Mouse (Mus musculus) splenic B cell, adult 2 months (primary cell): ENCODE measurements around the gene Nprl2.

Experiments used
- DNase-seq: peaks from one replicate; pipeline ENCODE4 v3.0.0-alpha.2; 2011; ENCODE audit warnings: low read depth, low spot score
- H3K27me3 ChIP-seq: 2 replicates; pipeline ENCODE4 v1.6.1; 2012; ENCODE audit warnings: mild to moderate bottlenecking, low read length, moderate library complexity, mixed read lengths; ENCODE audit not compliant: control insufficient read depth, poor library complexity, insufficient read depth, severe bottlenecking
- H3K36me3 ChIP-seq: 2 replicates; pipeline ENCODE4 v1.6.1; 2012; ENCODE audit warnings: mild to moderate bottlenecking, low read length, moderate library complexity, mixed read lengths; ENCODE audit not compliant: control insufficient read depth, poor library complexity, insufficient read depth, severe bottlenecking

Nprl2 gene

GRCm38 (mm10) chr9:107521190-107521589, 20.8 kb upstream of the Nprl2 start:
- Histone ChIP-seq H3K27me3 (no peaks in the 10 kb centered on the region), H3K36me3 (no peaks in the 10 kb centered on the region)
- DNase-seq: no peak

DNA sequence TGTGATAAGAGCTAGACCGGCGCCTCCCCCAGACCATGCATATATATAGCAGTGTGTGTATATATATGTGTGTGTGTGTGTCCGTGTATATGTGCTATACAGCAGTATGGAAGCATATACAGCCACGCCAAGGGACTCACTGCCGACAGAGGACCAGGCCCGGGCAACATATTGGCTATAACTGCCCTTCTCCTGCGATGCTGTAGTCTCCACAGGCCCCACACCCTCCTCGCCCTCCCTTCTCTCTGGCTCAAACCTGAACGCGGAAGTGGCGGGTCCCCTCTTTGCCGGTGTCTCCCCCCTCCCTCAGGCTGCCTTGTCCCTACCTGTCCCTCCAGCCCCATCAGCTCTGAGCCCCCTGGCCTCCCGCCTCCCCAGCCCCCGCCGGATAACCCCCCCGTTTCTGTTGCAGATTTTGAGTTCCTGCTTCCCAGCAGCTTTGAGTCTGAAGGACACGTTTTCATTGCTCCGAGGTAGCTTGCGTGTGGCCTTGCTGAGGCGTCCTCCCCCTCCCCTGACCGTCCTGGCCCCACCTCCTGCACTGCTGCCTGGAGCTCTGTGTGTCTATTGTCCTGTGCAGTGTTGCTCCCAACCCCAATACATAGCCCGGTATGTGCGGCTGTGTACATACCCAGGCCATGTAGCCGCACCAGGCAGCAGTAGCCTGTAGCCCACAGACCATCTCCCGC, 20.2 kb upstream of the Nprl2 start:
- H3K36me3 ChIP-seq: no peaks in the 10 kb centered on the region
- no peak for DNase-seq
- H3K27me3 ChIP-seq: no peaks in the 10 kb centered on the region

- Histone ChIP-seq H3K27me3 (no peaks in the 10 kb centered on the region), H3K36me3 (no peaks in the 10 kb centered on the region)
- DNase-seq: no peak
Observed at GRCm38 (mm10) chr9:107522400-107522711, 19.7 kb upstream of the Nprl2 start.

DNA sequence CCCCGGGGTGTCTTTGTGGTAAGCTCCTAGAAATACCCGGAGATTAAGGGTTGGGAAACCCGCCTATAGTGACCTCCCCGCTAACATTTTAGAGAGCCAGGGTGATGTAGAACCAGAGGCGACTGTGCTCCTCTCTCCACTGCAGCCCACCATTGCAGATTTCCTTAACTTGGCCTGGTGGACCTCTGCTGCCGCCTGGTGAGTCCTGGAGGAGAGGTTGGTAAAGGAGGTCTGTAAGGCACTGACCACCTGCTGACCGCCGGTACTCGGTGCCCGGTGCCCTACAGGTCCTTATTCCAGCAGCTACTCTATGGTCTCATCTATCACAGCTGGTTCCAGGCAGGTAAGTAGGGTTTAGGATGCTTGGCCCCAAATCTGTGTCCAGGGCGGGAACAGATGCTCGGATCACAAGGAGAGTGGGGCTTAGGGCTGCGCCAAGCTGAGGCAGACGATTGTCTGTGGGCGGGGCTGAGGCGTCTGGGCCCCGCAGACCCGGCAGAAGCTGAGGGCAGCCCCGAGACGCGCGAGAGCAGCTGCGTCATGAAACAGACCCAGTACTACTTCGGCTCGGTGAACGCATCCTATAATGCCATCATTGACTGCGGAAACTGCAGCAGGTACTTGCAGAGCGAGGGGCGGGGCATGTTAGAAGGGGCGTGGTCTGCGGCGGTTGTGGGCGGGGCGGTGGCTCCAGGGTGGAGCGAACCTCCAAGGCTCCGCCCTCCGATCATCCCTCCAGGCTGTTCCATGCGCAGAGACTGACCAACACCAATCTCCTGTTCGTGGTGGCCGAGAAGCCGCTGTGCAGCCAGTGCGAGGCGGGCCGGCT, 15.6 kb upstream of the Nprl2 start:
- no peaks in the 10 kb centered on the region for H3K36me3 ChIP-seq
- DNase-seq: peak; percentile 74
- H3K27me3 ChIP-seq: peaks cover 1% of the 10 kb centered on the region; the same call in 1 of the 2 replicates

GRCm38 (mm10) chr9:107533791-107534407, 8.1 kb upstream of the Nprl2 start, which contains the start of gene Tmem115:
Gene Tmem115, plus strand, starts transcription at chr9:107533945.
- peak; percentile 94 for DNase-seq
- Histone ChIP-seq H3K36me3 (peaks cover 6% of the 10 kb centered on the region), H3K27me3 (0 out of 2 replicates have a peak, but pooled peaks cover 3% of the 10 kb centered on the region)

- Histone ChIP-seq H3K36me3 (peaks cover 6% of the 10 kb centered on the region), H3K27me3 (0 out of 2 replicates have a peak, but pooled peaks cover 3% of the 10 kb centered on the region)
- no peak for DNase-seq
Observed at GRCm38 (mm10) chr9:107534408-107535202, 7.4 kb upstream of the Nprl2 start.

DNA sequence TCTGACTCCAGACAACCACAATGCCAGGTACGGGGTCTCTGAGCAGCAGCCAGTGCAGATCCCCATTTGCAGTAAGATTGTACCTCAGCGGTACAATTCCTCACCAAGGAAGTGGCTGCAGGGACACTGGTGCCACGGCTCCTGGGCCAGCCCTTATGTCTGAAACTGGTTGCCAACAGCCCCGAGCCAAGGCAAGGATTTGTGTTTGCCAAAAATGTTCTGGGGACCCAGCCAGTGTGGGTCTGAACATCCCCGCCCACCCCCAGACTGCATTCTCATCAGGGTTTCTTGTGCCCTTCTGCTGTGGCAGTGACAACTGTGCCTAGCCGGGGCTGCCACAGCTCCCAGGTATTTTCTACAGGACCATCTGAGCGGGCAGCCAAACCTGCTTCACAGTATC, 3.8 kb upstream of the Nprl2 start:
- H3K36me3 ChIP-seq: peaks cover 6% of the 10 kb centered on the region
- no peak for DNase-seq

GRCm38 (mm10) chr9:107538711-107539110, 3.3 kb upstream of the Nprl2 start:
- Histone ChIP-seq H3K27me3 (no peaks in the 10 kb centered on the region), H3K36me3 (peaks cover 8% of the 10 kb centered on the region)
- no peak for DNase-seq

More for the DNA sequence above, 3.8 kb upstream of the Nprl2 start:
- no peaks in the 10 kb centered on the region for H3K27me3 ChIP-seq

DNA sequence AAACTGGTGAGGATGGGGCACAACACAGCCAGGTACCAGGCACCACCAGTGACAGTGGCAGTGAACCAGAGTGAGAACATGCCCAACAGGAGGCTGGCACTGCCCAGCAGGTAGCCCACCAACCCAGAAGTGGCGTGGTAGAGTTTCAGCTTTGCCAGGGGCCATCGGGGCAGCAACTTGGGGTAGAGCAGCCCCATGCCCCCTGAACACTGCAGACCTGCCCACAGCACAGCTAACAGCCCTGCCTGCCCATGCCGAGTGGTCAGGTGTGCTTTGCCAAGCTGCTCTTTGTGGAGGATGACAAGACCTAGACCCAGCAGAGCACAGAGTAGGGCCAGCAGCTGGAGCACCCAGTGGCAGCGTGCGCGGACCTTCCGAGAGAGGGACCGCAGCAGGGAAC, 2.1 kb upstream of the Nprl2 start:
- H3K36me3 ChIP-seq: peaks cover 10% of the 10 kb centered on the region
- no peaks in the 10 kb centered on the region for H3K27me3 ChIP-seq
- no peak for DNase-seq

DNA sequence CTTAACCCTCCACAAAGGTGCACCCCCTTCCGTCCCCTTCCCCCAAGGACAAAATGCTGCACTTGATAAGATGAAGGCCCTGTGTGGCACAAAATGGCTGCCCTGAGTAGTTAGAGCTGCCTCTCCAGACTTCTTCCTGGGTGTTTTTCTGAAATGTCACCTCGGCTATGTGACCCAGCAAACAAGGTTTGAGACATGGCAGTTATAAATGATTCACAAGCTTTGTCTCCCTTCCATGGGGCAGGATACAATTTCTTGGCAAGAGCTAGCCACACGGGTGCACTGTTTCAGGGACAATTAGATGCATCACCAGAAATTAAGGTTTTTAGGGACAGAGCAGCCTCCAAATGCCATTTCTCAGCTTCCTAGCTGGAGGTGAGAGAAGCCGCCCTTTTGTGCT, 1.6 kb upstream of the Nprl2 start:
- no peaks in the 10 kb centered on the region for H3K27me3 ChIP-seq

GRCm38 (mm10) chr9:107541005-107541404, 1.0 kb upstream of the Nprl2 start:
- Histone ChIP-seq H3K27me3 (no peaks in the 10 kb centered on the region), H3K36me3 (peaks cover 10% of the 10 kb centered on the region)
- DNase-seq: no peak

More for the DNA sequence above, 1.6 kb upstream of the Nprl2 start:
- no peak for DNase-seq
- H3K36me3 ChIP-seq: peaks cover 10% of the 10 kb centered on the region

DNA sequence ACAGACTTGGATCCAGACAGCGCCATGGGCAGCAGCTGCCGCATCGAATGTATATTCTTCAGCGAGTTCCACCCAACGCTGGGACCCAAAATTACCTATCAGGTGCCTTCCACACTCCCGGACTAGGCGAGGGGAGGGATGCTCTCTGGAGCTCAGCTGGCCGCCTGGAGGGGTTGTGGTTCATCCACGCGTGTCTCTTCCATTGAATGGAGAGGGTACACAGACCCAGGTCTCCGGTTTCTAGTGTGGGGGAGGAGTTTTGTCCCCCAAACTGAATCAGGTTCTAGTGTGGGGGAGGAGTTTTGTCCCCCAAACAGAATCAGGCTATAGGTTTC, 293 bp downstream of the Nprl2 start:
- Histone ChIP-seq H3K27me3 (no peaks in the 10 kb centered on the region), H3K36me3 (peaks cover 10% of the 10 kb centered on the region)
- no peak for DNase-seq

- H3K27me3 ChIP-seq: no peaks in the 10 kb centered on the region
- DNase-seq: no peak
- peaks cover 10% of the 10 kb centered on the region for H3K36me3 ChIP-seq
Observed at GRCm38 (mm10) chr9:107542721-107543120, 695 bp downstream of the Nprl2 start.

GRCm38 (mm10) chr9:107543299-107543698, 1.3 kb downstream of the Nprl2 start:
- Histone ChIP-seq H3K36me3 (peaks cover 7% of the 10 kb centered on the region), H3K27me3 (no peaks in the 10 kb centered on the region)
- no peak for DNase-seq
